Mouse (Mus musculus) megakaryocyte, embryonic 14.5 days (primary cell): ENCODE data around the gene Vgll4.

Source experiments
- FLI1 ChIP-seq: IDR thresholded peaks from 2 replicates; pipeline ENCODE4 v1.6.1; 2012; ENCODE audit warnings: low read length, inconsistent platforms, mixed read lengths
- GATA1 ChIP-seq: IDR thresholded peaks from 3 replicates; pipeline ENCODE4 v1.6.1; 2012; ENCODE audit warnings: mixed read lengths, low read length, inconsistent platforms, borderline replicate concordance

DNA sequence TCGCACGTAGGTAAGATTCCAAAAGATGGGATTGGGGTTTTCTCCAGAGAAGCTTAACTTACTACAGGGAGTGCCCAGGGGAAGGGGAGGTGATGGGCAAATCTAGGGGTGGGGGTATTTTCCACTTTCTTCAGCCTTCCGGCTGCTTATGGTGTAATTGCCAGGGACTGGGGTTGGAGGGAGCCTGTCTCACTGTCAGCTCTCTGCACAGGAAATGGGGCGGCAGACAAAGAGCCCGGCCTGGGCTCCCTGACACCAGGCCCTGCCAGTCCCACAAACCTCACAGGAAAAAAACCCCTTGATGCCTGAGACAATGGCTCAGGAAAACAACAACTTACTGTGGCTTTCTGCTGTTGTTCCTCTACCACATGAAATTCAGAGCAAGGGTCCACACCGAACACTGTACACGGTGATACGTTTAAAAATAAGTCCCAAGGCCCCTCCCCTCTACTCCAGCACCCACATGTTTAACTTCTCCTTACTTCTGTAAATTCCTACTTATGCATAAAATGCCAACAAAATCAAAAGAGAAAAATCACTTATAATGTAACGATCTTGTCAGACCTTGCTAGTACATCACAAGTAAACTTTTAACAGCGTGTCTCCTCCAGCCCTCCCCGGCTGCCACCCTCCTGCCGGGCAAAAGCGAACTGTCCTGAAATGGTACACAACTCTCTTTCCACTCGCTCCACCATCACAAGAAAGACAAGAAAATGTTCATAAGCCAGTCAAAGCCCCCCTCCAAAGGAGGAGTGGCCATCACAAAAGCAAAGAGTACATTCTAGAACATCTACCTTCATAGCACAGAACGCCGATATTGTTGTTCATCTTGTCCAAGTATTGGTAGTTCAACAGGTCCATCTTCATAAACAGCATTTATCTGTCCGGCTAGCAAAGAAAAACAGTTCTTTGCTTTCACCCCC, 49.0 kb downstream of the Vgll4 start:
- no peak for TF ChIP-seq GATA1
- no peak for TF ChIP-seq FLI1
